Mouse (Mus musculus) gastrocnemius, postnatal 10 days (tissue): Measurements from ENCODE around the gene Vill. TPM values are rescaled to one million over a fixed set of nuclear protein-coding genes. Genes with fewer than 3 reads are reported as not detected.
A peak's percentile ranks its signal among the peaks of the same experiment; 100 is the strongest.

Source experiments
- DNase-seq: peaks from one replicate; pipeline ENCODE4 v3.0.0; 2021; ENCODE audit warnings: mixed read lengths
- total RNA-seq, 2 experiments: library from RNA; stranded (reverse); gene quantifications; 2 replicates each; pipeline ENCODE4 v1.2.3; 2021

The Vill gene
- total RNA-seq, 2 experiments from 2014 or later: 0.52 to 0.81 TPM

GRCm38 (mm10) chr9:119082039-119082438 is 29.5 kb downstream of the Vill start:
- no peak for DNase-seq

DNA sequence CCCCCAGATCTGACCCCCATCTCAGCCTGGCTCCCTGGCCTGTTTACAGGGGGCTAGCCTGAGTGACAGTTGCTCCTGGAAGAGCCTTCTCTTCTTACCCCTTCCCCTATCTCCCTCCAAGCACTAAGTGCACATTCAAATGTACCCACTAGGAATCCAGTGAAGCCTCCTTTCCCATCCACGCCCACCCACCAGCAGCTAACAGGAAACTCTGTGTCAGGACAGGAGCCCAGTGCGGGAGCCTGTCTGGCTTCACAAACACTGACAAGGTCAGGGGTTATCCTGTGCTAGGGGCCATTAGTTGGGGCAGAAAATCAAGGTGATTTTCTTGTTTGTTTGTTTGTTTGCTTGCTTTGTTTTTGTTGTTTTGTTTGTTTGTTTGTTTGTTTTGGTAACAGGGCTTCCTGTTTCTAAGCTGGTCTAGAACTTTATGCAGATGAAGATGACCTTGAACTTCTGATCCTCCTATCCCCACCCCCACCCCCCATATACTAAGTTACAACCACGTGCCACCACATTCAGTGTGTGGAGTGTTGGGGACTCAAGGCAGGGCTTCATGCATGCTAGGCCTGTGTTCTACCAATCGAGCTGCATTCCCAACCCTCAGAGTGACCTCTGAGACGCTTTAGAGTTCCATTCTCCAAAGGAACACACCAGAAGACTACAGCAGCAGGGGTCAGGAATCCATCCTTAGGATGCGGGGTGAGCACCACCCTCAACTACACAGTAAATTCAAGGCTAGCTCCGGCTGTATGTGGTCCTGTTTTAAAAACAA is 30.3 kb downstream of the Vill start:
- no peak for DNase-seq

DNA sequence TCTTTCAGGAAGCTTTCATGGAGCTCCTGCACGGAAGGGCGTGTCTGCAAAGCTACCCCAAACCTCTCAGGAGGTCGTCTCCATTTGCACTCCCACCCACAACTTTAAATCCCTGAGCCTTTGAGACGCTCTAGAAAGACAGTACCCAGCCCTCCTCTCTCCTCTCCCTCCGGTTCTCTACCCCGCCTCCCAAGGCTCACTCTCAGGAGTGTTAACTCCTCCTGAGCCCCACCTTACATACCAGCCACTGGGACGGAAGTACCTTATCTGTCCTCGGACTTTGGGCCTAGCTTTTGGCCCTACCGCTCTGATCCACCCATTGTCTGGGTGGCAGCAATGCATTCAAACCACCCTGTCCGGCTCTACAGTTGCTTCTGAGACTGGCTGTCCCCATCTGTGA is 31.4 kb downstream of the Vill start:
- DNase-seq: no peak

GRCm38 (mm10) chr9:119086451-119086850 is 33.9 kb downstream of the Vill start:
- DNase-seq: no peak

GRCm38 (mm10) chr9:119087309-119087708 is 34.7 kb downstream of the Vill start:
- DNase-seq: no peak

DNA sequence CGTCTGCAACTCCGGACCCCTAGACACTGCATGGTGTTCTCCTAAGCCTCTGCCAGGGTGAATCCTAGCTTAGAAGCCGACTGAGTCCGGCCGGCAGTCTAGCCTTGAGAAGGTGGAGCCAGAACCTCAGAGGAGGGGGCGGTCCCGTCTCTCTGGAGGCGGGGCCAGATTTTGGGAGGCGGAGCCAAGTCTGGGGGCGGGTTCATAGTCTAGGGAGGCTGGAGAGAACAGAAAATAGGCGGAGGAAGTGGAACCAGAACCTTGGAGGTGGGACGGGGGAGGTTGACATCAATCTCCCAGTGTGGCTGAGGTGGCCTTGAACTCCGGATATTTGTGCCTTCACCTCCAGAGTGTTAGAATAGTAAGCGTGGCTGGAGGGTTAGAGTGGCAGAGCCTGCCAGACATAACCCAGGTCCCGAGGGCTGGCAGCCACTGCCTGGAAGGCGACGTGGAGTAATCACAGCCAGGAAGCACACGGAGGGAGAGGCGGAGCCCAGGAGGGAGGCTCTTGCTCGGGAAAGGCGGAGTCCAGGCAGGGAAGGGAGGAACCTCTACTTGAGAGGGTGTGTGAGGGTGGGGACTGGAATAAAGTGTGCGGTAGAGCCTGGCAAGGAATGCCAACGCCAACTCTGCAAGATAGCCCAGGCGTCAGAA is 35.7 kb downstream of the Vill start:
- peak; percentile 84 for DNase-seq

- DNase-seq: no peak
Observed at GRCm38 (mm10) chr9:119089437-119089836, 36.9 kb downstream of the Vill start.

DNA sequence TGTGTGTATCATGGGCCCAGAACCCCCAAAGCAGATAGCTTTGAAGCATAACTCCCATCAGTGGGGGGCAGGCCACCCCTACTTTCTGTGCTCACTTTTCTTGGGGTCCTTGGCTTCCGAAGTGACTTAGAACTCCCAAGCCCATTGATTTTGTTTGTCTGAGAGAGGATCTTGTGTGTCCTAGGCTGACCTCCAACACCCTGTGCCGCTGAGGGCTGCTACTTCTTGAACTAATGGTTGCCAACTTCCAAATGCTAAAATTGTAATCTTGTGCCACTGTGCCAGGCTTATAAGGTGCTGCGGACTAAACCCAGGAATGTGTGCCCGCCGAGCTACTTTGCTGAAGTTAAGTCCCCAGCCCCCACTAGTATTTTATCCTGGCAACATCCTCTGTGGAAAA is 37.9 kb downstream of the Vill start:
- DNase-seq: no peak

DNA sequence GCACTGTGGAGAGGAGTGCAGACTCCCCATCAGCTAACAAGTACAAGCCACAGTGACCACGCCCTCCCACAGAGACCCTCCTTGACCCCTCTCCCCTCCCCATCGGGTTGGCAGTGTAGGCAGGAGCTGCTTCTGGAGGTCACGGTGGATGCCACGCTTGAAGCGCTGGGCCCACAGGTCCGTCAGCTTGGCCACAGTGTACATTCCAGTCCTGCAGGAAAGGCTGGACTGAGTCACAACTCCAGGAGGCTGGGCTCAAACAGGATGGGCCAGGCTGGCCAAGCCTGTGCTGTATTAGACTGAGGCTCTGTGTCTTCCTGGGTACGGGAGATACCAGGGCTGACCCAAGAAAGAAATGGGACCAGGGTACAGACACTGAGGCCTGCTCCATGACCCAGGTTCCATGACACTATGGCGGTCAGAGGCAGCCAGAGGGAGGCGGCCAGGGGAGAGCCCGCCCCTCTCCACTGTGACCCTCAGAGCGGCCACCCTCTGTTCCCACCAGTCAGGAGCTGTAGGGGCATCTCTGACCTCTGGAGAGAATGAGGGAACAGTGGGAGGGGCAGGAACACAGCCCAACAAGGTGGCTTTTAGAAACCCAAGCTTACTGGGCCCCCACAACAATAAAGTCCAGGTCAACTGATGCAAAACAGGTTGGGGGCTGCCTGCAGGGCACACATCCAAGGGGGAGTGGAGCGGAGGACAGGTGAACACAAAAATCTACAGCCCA is 39.2 kb downstream of the Vill start:
- no peak for DNase-seq

DNA sequence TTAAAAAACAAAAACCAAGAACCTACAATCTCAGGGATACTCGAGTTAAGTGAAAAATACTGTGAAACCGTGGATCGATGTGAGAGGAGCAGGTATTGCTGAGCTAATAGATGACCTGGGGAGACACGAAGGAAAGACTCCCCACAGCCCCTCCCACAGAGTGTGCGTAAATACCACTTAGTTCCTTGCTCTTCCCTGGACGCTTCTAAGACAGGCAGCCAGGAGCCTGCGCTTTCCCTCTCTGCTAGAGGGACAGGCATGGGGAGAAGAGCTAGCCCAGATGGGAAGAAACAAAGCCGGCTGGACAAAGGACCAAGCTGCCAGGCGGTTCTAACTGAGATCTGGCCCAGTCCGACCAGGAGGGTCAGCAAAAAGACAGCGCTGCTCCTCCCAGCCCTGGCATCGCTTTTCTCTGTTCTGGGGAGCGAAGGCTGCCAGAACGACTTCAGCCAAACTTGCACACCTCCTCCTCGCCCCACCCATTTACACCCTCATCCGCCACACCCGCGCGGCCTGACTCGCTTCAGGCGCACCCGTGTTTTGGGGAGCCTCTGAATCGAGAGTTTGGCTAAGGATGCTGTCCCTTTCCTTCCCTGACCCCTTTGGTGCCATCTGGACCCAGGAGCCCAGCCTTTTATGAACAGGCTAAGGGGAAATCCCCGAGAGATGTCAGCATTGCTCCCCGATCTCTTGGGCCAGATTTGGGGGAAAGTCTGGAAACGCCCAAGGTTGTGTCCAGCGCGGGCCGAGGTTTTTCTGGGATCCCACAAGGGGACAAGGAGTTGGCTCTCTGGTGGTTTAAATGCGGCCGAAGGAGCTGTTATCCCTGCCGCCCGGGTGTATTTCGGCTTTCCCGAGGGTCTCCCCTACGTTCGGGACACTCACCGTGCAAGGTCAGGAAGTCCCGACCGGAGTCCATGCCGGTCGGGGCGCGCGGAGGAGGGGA is 40.2 kb downstream of the Vill start:
- peak; percentile 50 for DNase-seq

DNA sequence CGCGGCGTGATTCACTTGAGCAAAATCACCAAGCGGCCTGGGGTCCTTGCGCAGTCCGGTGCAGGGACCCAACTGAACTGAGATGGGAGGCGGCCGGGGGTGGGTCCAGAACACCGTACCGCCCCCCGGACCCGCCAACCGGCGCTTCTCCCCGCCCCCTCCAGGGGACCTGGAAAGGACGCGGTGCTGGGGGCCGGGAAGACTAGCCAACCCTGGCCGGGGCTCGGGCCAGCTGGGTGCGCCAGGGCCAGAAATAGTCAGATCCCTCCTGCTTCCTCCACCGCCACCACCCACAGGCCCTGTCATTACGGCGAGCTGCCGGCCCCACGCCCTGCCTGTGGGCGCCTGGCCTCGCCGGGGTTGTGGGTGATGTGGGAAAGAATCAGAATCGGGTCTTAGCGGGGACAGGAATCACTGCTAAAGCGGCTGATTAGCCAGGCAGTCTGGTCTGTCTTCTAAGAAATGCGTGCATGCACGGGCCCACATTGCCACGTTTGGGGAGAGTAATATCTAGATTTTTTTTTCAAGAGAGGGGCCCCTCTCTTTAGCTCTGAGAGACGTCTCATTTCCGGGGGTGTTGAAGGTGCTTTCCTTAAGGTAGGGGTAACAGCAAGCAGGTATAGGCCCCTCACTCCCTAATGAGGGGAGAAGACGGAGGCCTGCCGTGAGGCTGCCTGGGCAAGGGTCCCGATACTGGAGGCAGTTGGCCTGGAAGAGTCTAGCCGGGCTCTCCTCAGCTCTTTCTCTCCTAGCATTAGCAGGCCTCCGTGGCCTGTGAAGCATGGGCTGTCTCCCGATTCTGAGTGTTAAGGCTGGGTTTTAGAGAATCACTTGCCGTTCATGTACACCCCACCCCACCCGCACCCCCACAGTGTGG is 41.1 kb downstream of the Vill start, which contains the start of gene Plcd1:
Plcd1 (minus strand) TSS at position 84 of the 877 bp plus-strand sequence.
- peak; percentile 96 for DNase-seq

- no peak for DNase-seq
Observed at GRCm38 (mm10) chr9:119094462-119095109, 42.0 kb downstream of the Vill start.

DNA sequence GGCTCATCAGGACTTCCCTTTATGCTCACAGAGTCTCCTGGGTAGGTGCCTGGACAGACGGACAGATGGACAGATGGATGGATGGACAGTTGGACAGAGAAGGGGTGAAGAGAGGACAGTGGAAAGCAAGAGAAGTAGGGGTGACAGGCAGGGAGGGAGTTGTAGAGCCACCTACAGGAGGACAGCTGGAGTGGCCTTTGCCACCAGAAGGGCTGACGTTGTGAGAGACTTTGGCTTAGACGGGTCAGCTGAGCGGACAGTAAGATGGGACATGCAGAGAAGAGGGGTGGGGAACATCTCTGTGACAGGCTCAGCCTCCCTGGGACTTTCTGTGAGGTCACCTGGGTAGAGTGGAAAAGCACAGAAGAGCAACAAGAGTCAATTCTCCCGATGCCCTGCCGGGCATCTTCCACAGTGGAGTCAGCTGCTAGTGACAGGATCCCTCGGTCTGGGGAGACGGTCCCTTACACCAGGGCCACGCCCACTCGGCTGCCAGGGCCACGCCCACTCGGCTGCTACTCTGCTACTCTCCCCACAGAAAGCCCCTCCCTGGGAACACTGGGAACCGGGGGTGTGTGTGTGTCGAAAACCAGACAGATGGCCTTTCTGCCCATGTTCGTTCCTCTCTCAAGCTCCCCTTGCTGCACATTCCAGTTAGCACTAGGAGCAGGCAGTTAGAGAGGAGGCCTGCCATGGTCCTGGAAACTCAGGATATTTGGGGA is 47.8 kb downstream of the Vill start:
- DNase-seq: no peak

DNA sequence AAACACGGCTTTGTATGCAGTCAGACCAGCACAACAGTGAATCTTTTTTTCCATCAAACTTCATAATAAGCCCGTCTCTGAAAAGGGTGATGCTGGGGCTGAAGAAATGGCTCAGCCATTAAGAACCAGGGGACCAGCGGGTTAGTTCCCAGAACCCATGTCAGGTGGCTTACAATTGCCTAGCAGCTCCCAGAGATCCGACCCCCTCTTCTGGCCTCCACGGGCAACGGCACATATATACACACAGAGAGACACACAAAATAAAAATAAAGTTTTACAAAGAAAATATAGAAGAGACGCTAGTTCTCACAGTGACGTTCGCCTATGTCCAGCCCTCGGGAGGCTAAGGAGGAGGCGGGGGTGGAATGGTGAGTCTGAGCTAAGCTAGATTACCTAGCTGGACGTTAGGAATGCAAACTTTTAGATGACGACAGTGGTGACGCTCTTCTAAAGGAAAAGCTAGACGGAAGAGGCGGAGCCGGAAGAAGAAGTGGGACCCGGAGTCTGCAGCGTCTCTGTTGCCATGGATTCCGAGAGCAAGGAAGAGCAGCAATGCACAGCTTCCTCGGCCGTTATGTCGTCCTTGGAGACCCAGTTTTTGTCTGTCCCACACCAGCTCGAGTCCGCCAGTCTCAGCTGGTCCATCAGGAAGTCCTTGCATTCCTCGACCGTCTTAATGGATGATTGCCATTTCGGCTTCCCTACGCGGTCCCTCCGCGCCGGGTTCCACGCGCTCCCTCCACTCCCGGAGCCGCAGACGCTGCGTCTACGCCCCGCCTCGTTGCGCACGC is 49.6 kb downstream of the Vill start, which contains the start of gene Dlec1:
Dlec1 (plus strand) TSS at position 487 of the 791 bp plus-strand sequence.
- DNase-seq: peak; percentile 40

DNA sequence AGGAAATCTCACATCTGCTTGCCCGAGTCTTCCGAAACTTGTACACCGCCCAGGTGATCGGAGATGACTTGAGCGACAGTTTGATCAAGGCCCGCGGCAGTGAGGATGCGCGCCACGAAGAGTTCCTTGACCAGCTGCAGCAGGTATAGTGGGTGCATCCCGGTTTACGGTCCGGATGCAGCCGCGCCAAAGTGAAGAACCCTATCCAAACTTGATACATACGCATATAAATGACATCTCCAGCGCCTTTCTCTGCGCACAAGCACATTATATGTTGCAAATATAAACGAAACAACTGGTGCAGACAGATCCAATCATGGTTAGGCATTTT is 50.2 kb downstream of the Vill start:
- DNase-seq: no peak

- DNase-seq: peak; percentile 34
Observed at GRCm38 (mm10) chr9:119107566-119107965, 55.0 kb downstream of the Vill start.

DNA sequence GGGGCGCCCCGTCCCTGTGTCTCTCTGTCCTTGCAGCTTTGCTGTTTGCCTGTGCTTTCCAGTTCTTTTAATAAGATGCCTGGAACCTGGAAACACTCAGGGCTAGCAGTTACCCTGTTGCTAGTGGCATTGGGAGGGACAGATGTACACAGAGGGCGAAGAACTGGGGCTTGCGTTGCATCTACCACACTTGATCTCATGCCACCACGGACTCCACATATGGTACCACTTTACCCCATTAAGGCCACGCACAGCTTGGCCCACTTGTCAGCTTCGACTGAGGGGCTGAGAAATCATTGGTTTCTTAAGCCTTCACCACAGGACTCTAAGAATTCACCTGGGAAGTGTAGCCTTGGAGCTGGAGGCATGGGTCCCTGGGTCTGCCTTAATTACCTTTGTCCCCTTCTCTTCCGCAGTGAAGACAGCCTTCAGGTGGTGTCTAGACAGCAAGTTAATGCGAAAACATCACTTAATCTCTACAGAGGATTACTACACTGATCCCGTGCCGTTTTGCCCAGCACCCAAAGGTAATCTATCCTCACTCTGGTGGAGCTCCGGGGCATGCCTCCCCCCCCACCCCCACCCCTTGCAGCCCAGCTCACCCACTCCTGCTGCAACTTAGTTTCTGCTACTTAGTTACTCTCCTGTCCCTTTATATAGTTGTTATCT is 57.2 kb downstream of the Vill start:
- DNase-seq: no peak

- peak; percentile 32 for DNase-seq
Observed at GRCm38 (mm10) chr9:119110640-119111039, 58.1 kb downstream of the Vill start.
